ENCODE assay signal across 27 mouse cellular contexts in genomic region chr7:135658150-135658549, GRCm38 (mm10). TPM values are rescaled to one million over a fixed set of nuclear protein-coding genes. Genes with fewer than 3 reads are reported as not detected.
DNase-seq lines count a peak whose midpoint lies in the region; ATAC-seq and TF ChIP-seq lines count a peak whose summit lies in the region.
"Had no signal": no experiment of that assay in that cellular context is flagged by ENCODE, and none has a peak within 500 bp of the region (broad histone marks: within the 10 kb centered on the region; RNA-seq: fewer than 3 reads in every experiment).

No protein-coding gene starts in this region.

- H3K27ac ChIP-seq in CH12.LX (ENCODE audit: insufficient read depth, low read depth), result no peak overlapping the region
- no peak overlapping the region for H3K27ac ChIP-seq in intestine, embryonic 16.5 days (ENCODE audit: low read length)
- H3K27ac ChIP-seq: embryonic facial prominence, embryonic 12.5 days; embryonic facial prominence, embryonic 15.5 days; forebrain, embryonic 12.5 days; forebrain, embryonic 15.5 days; heart, adult 2 months; heart, embryonic 10.5 days; heart, embryonic 13.5 days; hindbrain, embryonic 14.5 days; hindbrain, postnatal 0 days had no signal

- H3K79me2 ChIP-seq in CH12.LX (replicated peaks; ENCODE audit: control insufficient read depth, extremely low read depth, insufficient read depth, poor library complexity, severe bottlenecking), result no peaks in the 10 kb centered on the region

- in situ Hi-C loops in CH12.LX (cut with MboI; ENCODE audit: low pct_ligation_motif_present, low pct_unique_long_range_greater_than_20kb, low sequenced_read_pairs), result no loop called here

- H3K4me1 ChIP-seq in CH12.LX (ENCODE audit: control insufficient read depth in 1 of 2, insufficient read depth in 2 of 2), result peaks cover 7 to 56% of the 10 kb centered on the region in 2 experiments; a peak in 3 of 4 replicates
- H3K4me1 ChIP-seq in intestine, embryonic 16.5 days (ENCODE audit: control insufficient read depth, insufficient read depth, low read length), result no peaks in the 10 kb centered on the region
- H3K4me1 ChIP-seq: embryonic facial prominence, embryonic 12.5 days; forebrain, embryonic 12.5 days; forebrain, embryonic 15.5 days; heart, embryonic 10.5 days had no signal

- H3K9me3 ChIP-seq in CH12.LX (replicated peaks; ENCODE audit: low read length), result no peaks in the 10 kb centered on the region
- no peaks in the 10 kb centered on the region for H3K9me3 ChIP-seq in intestine, embryonic 16.5 days (ENCODE audit: control insufficient read depth, low read length)
- H3K9me3 ChIP-seq: embryonic facial prominence, embryonic 12.5 days; embryonic facial prominence, embryonic 15.5 days; forebrain, embryonic 12.5 days; forebrain, embryonic 15.5 days; G1E; heart, embryonic 10.5 days; heart, embryonic 13.5 days had no signal

- H3K36me3 ChIP-seq in CH12.LX (replicated peaks in 1 of 2; ENCODE audit: control insufficient read depth in 1 of 2, insufficient read depth in 1 of 2, low read length in 1 of 2), result peaks cover 23 to 39% of the 10 kb centered on the region in 2 experiments
- no peaks in the 10 kb centered on the region for H3K36me3 ChIP-seq in intestine, embryonic 16.5 days (ENCODE audit: control insufficient read depth, insufficient read depth, low read length)
- H3K36me3 ChIP-seq: embryonic facial prominence, embryonic 12.5 days; forebrain, embryonic 12.5 days; forebrain, embryonic 15.5 days; heart, embryonic 10.5 days; heart, embryonic 13.5 days had no signal

- no peak overlapping the region for H3K4me2 ChIP-seq in CH12.LX (ENCODE audit: insufficient read depth, low read depth, poor library complexity, severe bottlenecking)
- no peak overlapping the region for H3K4me2 ChIP-seq in intestine, embryonic 16.5 days (ENCODE audit: low read depth, low read length)
- H3K4me2 ChIP-seq: embryonic facial prominence, embryonic 12.5 days; embryonic facial prominence, embryonic 15.5 days; forebrain, embryonic 12.5 days; forebrain, embryonic 15.5 days; heart, embryonic 13.5 days; hindbrain, embryonic 14.5 days had no signal

- TF ChIP-seq CTCF in CH12.LX (conservative IDR thresholded peaks at IDR 0.05 in 1 of 2, IDR thresholded peaks at IDR 0.05 in 1 of 2; ENCODE audit: low read depth in 2 of 2, low read length in 2 of 2), result no peak

- no peak for TF ChIP-seq RAD21 in CH12.LX (IDR thresholded peaks at IDR 0.05; ENCODE audit: low read depth, low read length)

- DNase-seq in CH12.LX (ENCODE audit: extremely low read depth), result no peak
- DNase-seq in thymus, adult 18-20 months, result peak; percentile 44 to 66
- peak; percentile 48 to 49 for DNase-seq in thymus, postnatal 10 days (ENCODE audit: low spot score in 2 of 2)
- peak; percentile 56 for DNase-seq in thymus, postnatal 4 days
- DNase-seq in embryo, embryonic 10.5 days (ENCODE audit: low spot score), result no peak
- DNase-seq: adrenal gland, postnatal 10 days; adrenal gland, postnatal 36 days; cerebellum, adult 11 months; cerebellum, adult 2 months; cerebellum, postnatal 10 days; gastrocnemius, postnatal 10 days; gastrocnemius, postnatal 36 days; heart, adult 2 months; heart, postnatal 14 days; heart, postnatal 4 days had no signal

- H3K4me3 ChIP-seq in CH12.LX (replicated peaks in 1 of 3; ENCODE audit: low read depth in 2 of 3, low read length in 2 of 3, poor library complexity in 1 of 3), result no peak overlapping the region
- H3K4me3 ChIP-seq in intestine, embryonic 16.5 days (ENCODE audit: low read length), result no peak overlapping the region
- H3K4me3 ChIP-seq: embryonic facial prominence, embryonic 12.5 days; embryonic facial prominence, embryonic 15.5 days; forebrain, embryonic 12.5 days; forebrain, embryonic 15.5 days; heart, adult 2 months; heart, embryonic 10.5 days; heart, embryonic 13.5 days had no signal

- no peaks in the 10 kb centered on the region for H3K27me3 ChIP-seq in CH12.LX (replicated peaks)
- H3K27me3 ChIP-seq in intestine, embryonic 16.5 days (replicated peaks; ENCODE audit: control insufficient read depth, insufficient read depth, low read length), result no peaks in the 10 kb centered on the region
- H3K27me3 ChIP-seq: embryonic facial prominence, embryonic 15.5 days; forebrain, embryonic 12.5 days; forebrain, embryonic 15.5 days; Patski had no signal

- no peak for ATAC-seq in intestine, embryonic 16.5 days
- ATAC-seq in erythroid progenitor cell, adult 5-6 weeks (replicated peaks; ENCODE audit: low FRiP score, poor library complexity, severe bottlenecking), result no peak
- ATAC-seq: forebrain, embryonic 15.5 days; hindbrain, postnatal 0 days; Patski had no signal

- 85% methylated on average over 7 of the region's 7 CpGs for WGBS in intestine, embryonic 16.5 days

- TF ChIP-seq POLR2A in CH12.LX (IDR thresholded peaks at IDR 0.05; ENCODE audit: low read depth, low read length), result no peak

- dilution Hi-C loops in CH12.LX (cut with MboI; ENCODE audit: extremely low pct_ligation_motif_present, extremely low pct_unique_long_range_greater_than_20kb, low sequenced_read_pairs), result no loop called here

- H3K9ac ChIP-seq in CH12.LX (ENCODE audit: insufficient read depth, low read depth), result no peak overlapping the region
- H3K9ac ChIP-seq in intestine, embryonic 16.5 days (ENCODE audit: low read depth, low read length), result no peak overlapping the region
- H3K9ac ChIP-seq: embryonic facial prominence, embryonic 12.5 days; embryonic facial prominence, embryonic 15.5 days; forebrain, embryonic 12.5 days; forebrain, embryonic 15.5 days; heart, embryonic 13.5 days; hindbrain, embryonic 14.5 days had no signal

- 0 out of 2 replicates have a peak, but pooled peaks have one; percentile 20 for TF ChIP-seq EP300 in CH12.LX (IDR thresholded peaks at IDR 0.05; ENCODE audit: low read length)

TF ChIP-seq in CH12.LX, 34 proteins besides CTCF, POLR2A, EP300 and RAD21:
- TF ChIP-seq MYC (IDR thresholded peaks at IDR 0.05; ENCODE audit: low read depth, low read length) (0 out of 2 replicates have a peak, but pooled peaks have one; percentile 37), JUN (IDR thresholded peaks at IDR 0.05; ENCODE audit: insufficient read depth, low read depth, low read length) (no peak), TCF12 (IDR thresholded peaks at IDR 0.05; ENCODE audit: low read depth, low read length) (peak; percentile 49; the same call in 1 of the 2 replicates), ETS1 (conservative IDR thresholded peaks at IDR 0.05; ENCODE audit: low read depth, low read length) (0 out of 2 replicates have a peak, but pooled peaks have one; percentile 15), MAX (IDR thresholded peaks at IDR 0.05; ENCODE audit: low read length) (peak; percentile 79), USF2 (conservative IDR thresholded peaks at IDR 0.05; ENCODE audit: low read depth, low read length) (no peak)

RNA-seq across cellular contexts. Expression of gene Mki67, which starts 58.0 kb away (rescaled TPM):
- total RNA-seq in CH12.LX (2012; rRNA removed), result 73.1 and 86.7 TPM in 2 replicates
- total RNA-seq in CH12.LX (2014; rRNA removed), result 57.0 and 57.8 TPM in 2 replicates
- polyA plus RNA-seq in CH12.LX (2012; ENCODE audit: insufficient read length, low read depth), result 98.5 and 102 TPM in 2 replicates
- polyA plus RNA-seq in intestine, embryonic 16.5 days (2015; fragmentation: Nextera tagmentation; extraction: Ambion mirVana), result 20.2 and 23.2 TPM in 2 replicates
- total RNA-seq in erythroid progenitor cell, adult 5-6 weeks (2015; ENCODE audit: low replicate concordance), result 3,888 and 3,969 TPM in 2 replicates
- 4,642 and 5,347 TPM in 2 replicates for total RNA-seq in erythroid progenitor cell, adult 5-6 weeks (2017; ENCODE audit: low replicate concordance)

Comparison
In these comparisons a context has a peak if more than half of its experiments do, and no peak if none do; other contexts are left out.
1. DNase-seq: peak in thymus, adult 18-20 months (2 of 2), thymus, postnatal 10 days (2 of 2) and thymus, postnatal 4 days (single experiment); none in CH12.LX (single experiment) and embryo, embryonic 10.5 days (single experiment).
2. RNA of gene Mki67, which starts 58.0 kb away (total RNA-seq): 3,888 to 5,347 TPM in erythroid progenitor cell, adult 5-6 weeks; 57.0 to 86.7 TPM in CH12.LX; every median in the first group is over 10 times any median in the second.